Mouse (Mus musculus) left cerebral cortex, adult 2 months (tissue): ENCODE measurements at regions not wholly inside any gene's neighbourhood (a gene's known extent, or its start where the extent isn't known, plus 50 kb on each side); places are given as distances from the start of the nearest gene placed in this dataset.
A peak's percentile ranks its signal among the peaks of the same experiment; 100 is the strongest.

ENCODE experiments used
- DNase-seq, 2 experiments: peaks; one replicate each; pipeline ENCODE4 v3.0.0; 2021 to 2022; ENCODE audit warnings: low spot score in 2 of 2, mixed read lengths in 1 of 2; ENCODE audit errors: extremely low spot score in 1 of 2
- H3K27ac ChIP-seq: fragments of 200-600 bp; 2 replicates; pipeline ENCODE4 v1.8.1; 2022
- H3K4me3 ChIP-seq: fragments of 200-600 bp; 2 replicates; pipeline ENCODE4 v1.8.1; 2022
- CTCF ChIP-seq: fragments of 200-600 bp; IDR thresholded peaks from 2 replicates; pipeline ENCODE4 v1.8.1; 2022; ENCODE audit warnings: antibody characterized with exemption, mild to moderate bottlenecking, moderate library complexity
- intact Hi-C: fragments of 180-260 bp; cut with DNase I; formaldehyde crosslinking; loops from one replicate; pipeline ENCODE4 v1.15.1; 2025

- no peak overlapping the region for H3K27ac ChIP-seq
- intact Hi-C loops = no loop called here
- no peak for TF ChIP-seq CTCF
- H3K4me3 ChIP-seq = no peak overlapping the region
- no peak for DNase-seq
Measured at GRCm38 (mm10) chr4:4211892-4212291, 134.6 kb upstream of the Sdr16c6 start.

- DNase-seq = no peak
- TF ChIP-seq CTCF = no peak
- Histone ChIP-seq H3K4me3 (no peak overlapping the region), H3K27ac (no peak overlapping the region)
- intact Hi-C loops = no loop called here
Measured at GRCm38 (mm10) chr4:4205158-4205557, 127.8 kb upstream of the Sdr16c6 start.

- intact Hi-C loops = no loop called here
- DNase-seq = peak in 1 of 2 experiments; percentile 12
- TF ChIP-seq CTCF = no peak
- Histone ChIP-seq H3K4me3 (no peak overlapping the region), H3K27ac (no peak overlapping the region)
Measured at GRCm38 (mm10) chr4:4199309-4199708, 122.0 kb upstream of the Sdr16c6 start.

GRCm38 (mm10) chr4:4195834-4196233 lies 118.5 kb upstream of the Sdr16c6 start:
- no peak overlapping the region for H3K27ac ChIP-seq
- TF ChIP-seq CTCF = no peak
- intact Hi-C loops = no loop called here
- no peak overlapping the region for H3K4me3 ChIP-seq
- DNase-seq = no peak

- no peak overlapping the region for H3K4me3 ChIP-seq
- TF ChIP-seq CTCF = no peak
- no peak overlapping the region for H3K27ac ChIP-seq
- no peak for DNase-seq
- intact Hi-C loops = no loop called here
Measured at GRCm38 (mm10) chr4:4195250-4195649, 117.9 kb upstream of the Sdr16c6 start.
